Mouse (Mus musculus) testis, adult 2 months (tissue): ENCODE data around the gene Arhgap9.

Experiments used
- CTCF ChIP-seq: fragments of 200-500 bp; IDR thresholded peaks from 2 replicates; pipeline ENCODE4 v1.5.1; 2012; ENCODE audit warnings: low read depth, mild to moderate bottlenecking, inconsistent platforms, low read length, moderate library complexity; ENCODE audit not compliant: control insufficient read depth, insufficient read depth, insufficient replicate concordance
- POLR2A ChIP-seq: fragments of 200-500 bp; IDR thresholded peaks from 2 replicates; pipeline ENCODE4 v1.6.1; 2012; ENCODE audit warnings: low read depth, mild to moderate bottlenecking, inconsistent platforms, low read length, moderate library complexity; ENCODE audit not compliant: control insufficient read depth

DNA sequence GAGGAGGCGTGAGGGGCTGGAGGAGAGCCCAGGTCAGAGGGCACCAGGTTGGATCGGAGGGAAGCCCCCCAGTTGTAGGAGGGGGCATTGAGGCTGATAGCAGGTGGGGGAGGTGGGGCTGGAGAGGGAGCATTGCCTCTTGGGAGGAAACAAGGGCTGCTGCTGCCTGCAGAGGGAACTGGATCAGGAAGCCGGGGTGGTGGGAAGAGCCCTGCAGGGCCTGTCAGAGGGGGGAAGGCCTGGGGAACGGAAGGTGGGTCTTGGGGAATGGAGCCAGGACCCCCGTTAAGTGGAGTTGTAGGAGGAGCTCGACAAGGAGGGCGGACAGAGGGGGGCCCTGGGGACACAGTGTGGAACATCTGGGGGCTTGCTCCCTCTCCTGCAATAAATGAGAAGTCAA, 35.6 kb upstream of the Arhgap9 start:
- no peak for TF ChIP-seq POLR2A
- no peak for TF ChIP-seq CTCF
